Mouse (Mus musculus): ENCODE measurements around the gene Kcnj16. TPM values are rescaled to one million over a fixed set of nuclear protein-coding genes. Genes with fewer than 3 reads are reported as not detected.

The Kcnj16 gene
- polyA plus RNA-seq, 1 experiment from 2014 or later: 0.06 TPM

Other genes starting within 250 kb of the Kcnj16 start
- 0.17 and 0.26 TPM in 2 replicates for gene Kcnj2, start 98.1 kb downstream of the Kcnj16 start, polyA plus RNA-seq (2015; fragmentation: Nextera tagmentation; extraction: Ambion mirVana)